ENCODE assay signal across 15 mouse cellular contexts in the genomic region with DNA sequence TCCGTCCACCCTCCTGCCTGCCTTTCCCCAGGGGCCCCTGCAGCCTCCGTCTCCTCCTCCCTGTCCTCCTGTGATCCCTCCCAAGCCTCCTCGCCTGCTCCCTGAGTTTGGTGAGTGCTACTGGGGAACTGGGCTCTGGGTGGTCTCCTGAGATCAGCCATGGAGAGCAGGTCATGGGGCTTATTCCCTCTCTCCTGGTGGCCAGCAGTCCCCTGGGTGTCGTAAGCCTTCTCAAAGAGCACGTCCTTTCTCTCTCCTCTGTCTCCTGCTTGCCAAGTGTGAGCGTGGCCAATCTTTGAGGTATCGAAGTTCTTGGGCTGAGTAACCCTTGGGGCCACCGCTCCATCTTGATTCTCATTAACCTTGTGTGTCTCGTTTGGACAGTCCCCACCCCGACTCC. TPM values are rescaled to one million over a fixed set of nuclear protein-coding genes. Genes with fewer than 3 reads are reported as not detected.
DNase-seq lines count a peak whose midpoint lies in the region; ATAC-seq and TF ChIP-seq lines count a peak whose summit lies in the region.
"Had no signal": no experiment of that assay in that cellular context is flagged by ENCODE, and none has a peak within 500 bp of the region (broad histone marks: within the 10 kb centered on the region; RNA-seq: fewer than 3 reads in every experiment).

No protein-coding gene starts in this region.

- peaks cover 14% of the 10 kb centered on the region; the same call in 1 of the 2 replicates for H3K36me3 ChIP-seq in kidney, postnatal 0 days (ENCODE audit: insufficient read depth, low read length)
- H3K36me3 ChIP-seq in E14TG2a.4 (ENCODE audit: insufficient read depth, low read length) = peaks cover 43% of the 10 kb centered on the region
- H3K36me3 ChIP-seq in liver, embryonic 11.5 days (ENCODE audit: control insufficient read depth, insufficient read depth, low read length) = 0 out of 2 replicates have a peak, but pooled peaks cover 5% of the 10 kb centered on the region

- H3K4me3 ChIP-seq in kidney, postnatal 0 days (replicated peaks; ENCODE audit: low read depth, low read length) = no peak overlapping the region
- H3K4me3 ChIP-seq in E14TG2a.4 (replicated peaks; ENCODE audit: low read length) = 0 out of 2 replicates have a peak overlapping the region, but pooled peaks have one; percentile 20
- no peak overlapping the region for H3K4me3 ChIP-seq in liver, embryonic 11.5 days (ENCODE audit: low read depth, low read length)
- H3K4me3 ChIP-seq: embryonic facial prominence, embryonic 15.5 days had no signal

- H3K9ac ChIP-seq in kidney, postnatal 0 days (ENCODE audit: low read depth, low read length) = no peak overlapping the region; the same call in 1 of the 2 replicates
- no peak overlapping the region for H3K9ac ChIP-seq in liver, embryonic 11.5 days (ENCODE audit: low read depth, low read length)
- H3K9ac ChIP-seq: embryonic facial prominence, embryonic 15.5 days had no signal

- peaks cover 28% of the 10 kb centered on the region; the same call in 1 of the 2 replicates for H3K4me1 ChIP-seq in kidney, postnatal 0 days (replicated peaks; ENCODE audit: insufficient read depth, low read length)
- peaks cover 56% of the 10 kb centered on the region for H3K4me1 ChIP-seq in E14TG2a.4 (replicated peaks; ENCODE audit: low read depth, low read length)
- H3K4me1 ChIP-seq in liver, embryonic 11.5 days (replicated peaks; ENCODE audit: control insufficient read depth, insufficient read depth, low read length) = peaks cover 33% of the 10 kb centered on the region

- H3K27ac ChIP-seq in kidney, postnatal 0 days = peak overlapping the region; percentile 83
- H3K27ac ChIP-seq in liver, embryonic 11.5 days (ENCODE audit: low read depth, low read length) = peak overlapping the region; percentile 50; the same call in 1 of the 2 replicates

- no peaks in the 10 kb centered on the region for H3K27me3 ChIP-seq in kidney, postnatal 0 days (ENCODE audit: insufficient read depth, low read length)
- no peaks in the 10 kb centered on the region for H3K27me3 ChIP-seq in E14TG2a.4 (ENCODE audit: insufficient read depth, low read length)
- no peaks in the 10 kb centered on the region for H3K27me3 ChIP-seq in liver, embryonic 11.5 days (replicated peaks; ENCODE audit: control insufficient read depth, insufficient read depth, low read length)
- H3K27me3 ChIP-seq: embryonic facial prominence, embryonic 15.5 days had no signal

- no peak for TF ChIP-seq CTCF in kidney, postnatal 0 days (IDR thresholded peaks at IDR 0.05; ENCODE audit: low read depth)
- TF ChIP-seq CTCF in E14TG2a.4 (conservative IDR thresholded peaks at IDR 0.05; ENCODE audit: low read length) = no peak

- peak; percentile 36 for DNase-seq in adrenal gland, postnatal 14 days
- no peak for DNase-seq in adrenal gland, adult 18-20 months (ENCODE audit: low spot score in 2 of 2)
- no peak for DNase-seq in kidney, postnatal 0 days (ENCODE audit: low spot score)
- no peak for DNase-seq in kidney, adult 9 months
- DNase-seq in liver, embryonic 11.5 days (ENCODE audit: low spot score) = no peak
- no peak for DNase-seq in cerebellum, adult 8-10 months
- no peak for DNase-seq in cerebellum, postnatal 25 days
- DNase-seq: adrenal gland, adult 8-10 months; cerebellum, adult 18-20 months; thymus, postnatal 36 days had no signal

- H3K9me3 ChIP-seq in kidney, postnatal 0 days (replicated peaks; ENCODE audit: low read length) = no peaks in the 10 kb centered on the region
- no peaks in the 10 kb centered on the region for H3K9me3 ChIP-seq in E14TG2a.4 (ENCODE audit: low read length)
- H3K9me3 ChIP-seq in liver, embryonic 11.5 days (ENCODE audit: control insufficient read depth, low read length) = no peaks in the 10 kb centered on the region
- H3K9me3 ChIP-seq: embryonic facial prominence, embryonic 15.5 days had no signal

- no peak overlapping the region for H3K4me2 ChIP-seq in kidney, postnatal 0 days (ENCODE audit: low read length)
- H3K4me2 ChIP-seq in liver, embryonic 11.5 days = peak overlapping the region; percentile 45; the same call in 1 of the 2 replicates
- H3K4me2 ChIP-seq: embryonic facial prominence, embryonic 15.5 days had no signal

- 38% methylated on average over 10 of the region's 10 CpGs for WGBS in kidney, postnatal 0 days
- WGBS in liver, embryonic 11.5 days = 58% methylated on average over 10 of the region's 10 CpGs

- ATAC-seq in kidney, postnatal 0 days (replicated peaks; ENCODE audit: low FRiP score, low read depth) = peak; percentile 38
- no peak for ATAC-seq in liver, embryonic 11.5 days (replicated peaks; ENCODE audit: low FRiP score)

RNA-seq across cellular contexts. Expression of a gene that starts 25.8 kb away (rescaled TPM):
- not detected in 2 replicates for total RNA-seq in adrenal gland, postnatal 14 days (2021)
- 1 to 10 TPM in 1 of 2 experiments, not detected in 1; 3.4 TPM for total RNA-seq in adrenal gland, adult 18-20 months (2021)
- polyA plus RNA-seq in kidney, postnatal 0 days (2015; fragmentation: Nextera tagmentation; extraction: Ambion mirVana) = 4.5 and 5.3 TPM in 2 replicates
- polyA plus RNA-seq in liver, embryonic 11.5 days (2014; fragmentation: Nextera tagmentation; extraction: Ambion mirVana) = 2.1 TPM in 1 of 2 replicates, not detected in the other
- total RNA-seq: heart, postnatal 14 days; left cerebral cortex, postnatal 25 days; midbrain, postnatal 0 days had no signal
- polyA plus RNA-seq: midbrain, postnatal 0 days had no signal

RNA-seq across cellular contexts. Expression of a gene that starts 36.6 kb away (rescaled TPM):
- 132 and 141 TPM in 2 replicates for total RNA-seq in adrenal gland, postnatal 14 days (2021)
- total RNA-seq in adrenal gland, adult 18-20 months (2021) = 100 to 1,000 TPM; 157 to 186 TPM
- polyA plus RNA-seq in kidney, postnatal 0 days (2015; fragmentation: Nextera tagmentation; extraction: Ambion mirVana) = 21.0 and 22.1 TPM in 2 replicates
- 14.4 and 15.0 TPM in 2 replicates for polyA plus RNA-seq in liver, embryonic 11.5 days (2014; fragmentation: Nextera tagmentation; extraction: Ambion mirVana)

RNA-seq across cellular contexts. Expression of a gene that starts 37.1 kb away (rescaled TPM):
- total RNA-seq in adrenal gland, postnatal 14 days (2021) = 39.7 and 55.7 TPM in 2 replicates
- 10 to 100 TPM; 24.9 to 39.1 TPM for total RNA-seq in adrenal gland, adult 18-20 months (2021)
- 65.8 and 70.4 TPM in 2 replicates for polyA plus RNA-seq in kidney, postnatal 0 days (2015; fragmentation: Nextera tagmentation; extraction: Ambion mirVana)
- 33.8 and 33.9 TPM in 2 replicates for polyA plus RNA-seq in liver, embryonic 11.5 days (2014; fragmentation: Nextera tagmentation; extraction: Ambion mirVana)
